In genomic region chr11:59664818-59665217, GRCm38 (mm10) we compare ENCODE assay signal across 7 mouse cellular contexts. TPM values are rescaled to one million over a fixed set of nuclear protein-coding genes. Genes with fewer than 3 reads are reported as not detected.
DNase-seq lines count a peak whose midpoint lies in the region; ATAC-seq lines count a peak whose summit lies in the region.

No protein-coding gene starts in this region.

- 3% methylated on average over 3 of the region's 3 CpGs for WGBS in heart, embryonic 10.5 days
- 22% methylated on average over 3 of the region's 3 CpGs for WGBS in limb, embryonic 15.5 days
- WGBS in neural tube, embryonic 14.5 days, result 41% methylated on average over 3 of the region's 3 CpGs

- H3K9me3 ChIP-seq in heart, embryonic 10.5 days, result no peaks in the 10 kb centered on the region
- H3K9me3 ChIP-seq in limb, embryonic 15.5 days, result no peaks in the 10 kb centered on the region
- H3K9me3 ChIP-seq in neural tube, embryonic 14.5 days (ENCODE audit: control insufficient read depth, low read length), result no peaks in the 10 kb centered on the region

- peaks cover 53% of the 10 kb centered on the region for H3K4me1 ChIP-seq in heart, embryonic 10.5 days
- peaks cover 37% of the 10 kb centered on the region for H3K4me1 ChIP-seq in limb, embryonic 15.5 days
- H3K4me1 ChIP-seq in neural tube, embryonic 14.5 days (ENCODE audit: control insufficient read depth, insufficient read depth, low read length), result peaks cover 27% of the 10 kb centered on the region

- no peaks in the 10 kb centered on the region for H3K36me3 ChIP-seq in heart, embryonic 10.5 days
- H3K36me3 ChIP-seq in limb, embryonic 15.5 days, result no peaks in the 10 kb centered on the region
- H3K36me3 ChIP-seq in neural tube, embryonic 14.5 days (ENCODE audit: control insufficient read depth, insufficient read depth, low read length), result no peaks in the 10 kb centered on the region

- peak overlapping the region; percentile 86; the same call in 1 of the 2 replicates for H3K4me3 ChIP-seq in heart, embryonic 10.5 days
- no peak overlapping the region for H3K4me3 ChIP-seq in limb, embryonic 15.5 days
- H3K4me3 ChIP-seq in neural tube, embryonic 14.5 days (ENCODE audit: low read depth, low read length), result no peak overlapping the region

- H3K27me3 ChIP-seq in heart, embryonic 10.5 days (ENCODE audit: insufficient read depth, poor library complexity, severe bottlenecking), result no peaks in the 10 kb centered on the region
- H3K27me3 ChIP-seq in limb, embryonic 15.5 days, result no peaks in the 10 kb centered on the region
- H3K27me3 ChIP-seq in neural tube, embryonic 14.5 days (ENCODE audit: control insufficient read depth, insufficient read depth, low read length), result no peaks in the 10 kb centered on the region

- no peak overlapping the region for H3K9ac ChIP-seq in limb, embryonic 15.5 days
- H3K9ac ChIP-seq in neural tube, embryonic 14.5 days (replicated peaks; ENCODE audit: low read depth, low read length), result no peak overlapping the region

- peak overlapping the region; percentile 24; the same call in 1 of the 2 replicates for H3K4me2 ChIP-seq in limb, embryonic 15.5 days
- peak overlapping the region; percentile 92 for H3K4me2 ChIP-seq in neural tube, embryonic 14.5 days (ENCODE audit: low read depth, low read length)

- DNase-seq in brain, adult 2 months (ENCODE audit: low read depth, low spot score), result peak; percentile 90
- peak; percentile 36 for DNase-seq in embryo, embryonic 11 days
- peak; percentile 79 for DNase-seq in heart, embryonic 10.5 days (ENCODE audit: low spot score)
- DNase-seq in kidney, adult 8-10 months, result peak; percentile 55 to 56
- no peak for DNase-seq in B cell, adult 2 months

- peak overlapping the region; percentile 94 for H3K27ac ChIP-seq in heart, embryonic 10.5 days
- peak overlapping the region; percentile 34; the same call in 1 of the 2 replicates for H3K27ac ChIP-seq in limb, embryonic 15.5 days
- H3K27ac ChIP-seq in neural tube, embryonic 14.5 days (ENCODE audit: low read depth, low read length), result no peak overlapping the region

- ATAC-seq in limb, embryonic 15.5 days (ENCODE audit: insufficient number of reproducible peaks, low FRiP score, low TSS enrichment, low read depth), result no peak
- ATAC-seq in neural tube, embryonic 14.5 days (ENCODE audit: low read depth), result no peak

RNA-seq across cellular contexts. Expression of gene Mprip, which starts 3.7 kb away (rescaled TPM):
- polyA plus RNA-seq in heart, embryonic 10.5 days (2016; fragmentation: Nextera tagmentation; extraction: Ambion mirVana), result 36.6 and 43.6 TPM in 2 replicates
- 55.4 and 56.7 TPM in 2 replicates for polyA plus RNA-seq in limb, embryonic 15.5 days (2015; fragmentation: Nextera tagmentation; extraction: Ambion mirVana)
- 54.6 and 61.9 TPM in 2 replicates for polyA plus RNA-seq in neural tube, embryonic 14.5 days (2014; fragmentation: Nextera tagmentation; extraction: Ambion mirVana)

Comparison
In these comparisons a context has a peak if more than half of its experiments do, and no peak if none do; other contexts are left out.
1. DNase-seq: peak in brain, adult 2 months (single experiment), embryo, embryonic 11 days (single experiment), heart, embryonic 10.5 days (single experiment) and kidney, adult 8-10 months (2 of 2); none in B cell, adult 2 months (0 of 2).